31 mouse cellular contexts compared by ENCODE assay signal in the genomic region with DNA sequence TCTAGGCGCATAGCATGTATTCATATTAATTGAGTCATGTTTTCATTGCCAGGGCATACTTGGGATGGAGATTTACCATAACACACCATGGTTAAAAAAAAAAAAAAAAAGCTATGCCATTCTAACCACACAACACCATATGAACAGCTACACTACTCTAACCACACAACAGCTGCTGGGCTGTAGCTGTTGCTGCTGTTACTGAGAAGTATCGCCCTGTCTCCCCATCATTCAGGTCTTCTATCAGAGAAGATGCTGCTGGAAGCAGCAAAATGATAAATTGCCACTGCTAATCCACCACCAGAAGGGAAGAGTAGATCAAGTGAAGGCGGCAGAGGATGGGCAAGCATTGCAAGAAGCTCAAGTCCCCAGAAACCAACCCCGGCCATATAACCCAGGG. TPM values are rescaled to one million over a fixed set of nuclear protein-coding genes. Genes with fewer than 3 reads are reported as not detected.
DNase-seq lines count a peak whose midpoint lies in the region; ATAC-seq and TF ChIP-seq lines count a peak whose summit lies in the region.
"Had no signal": no experiment of that assay in that cellular context is flagged by ENCODE, and none has a peak within 500 bp of the region (broad histone marks: within the 10 kb centered on the region; RNA-seq: fewer than 3 reads in every experiment).

No protein-coding gene starts in this region.

- H3K4me3 ChIP-seq in heart, embryonic 12.5 days = no peak overlapping the region
- no peak overlapping the region for H3K4me3 ChIP-seq in myocyte
- no peak overlapping the region for H3K4me3 ChIP-seq in intestine, embryonic 16.5 days (ENCODE audit: low read length)
- no peak overlapping the region for H3K4me3 ChIP-seq in forebrain, embryonic 15.5 days
- no peak overlapping the region for H3K4me3 ChIP-seq in lung, adult 2 months (replicated peaks; ENCODE audit: extremely low read depth, low read depth, low read length)
- H3K4me3 ChIP-seq: embryonic facial prominence, embryonic 10.5 days; embryonic facial prominence, embryonic 13.5 days; erythroblast, embryonic 14.5 days; forebrain, embryonic 12.5 days; heart, embryonic 15.5 days; hindbrain, embryonic 10.5 days; hindbrain, embryonic 13.5 days had no signal

- no peaks in the 10 kb centered on the region for H3K36me3 ChIP-seq in heart, embryonic 12.5 days
- no peaks in the 10 kb centered on the region for H3K36me3 ChIP-seq in myocyte (ENCODE audit: control insufficient read depth, insufficient read depth)
- H3K36me3 ChIP-seq in intestine, embryonic 16.5 days (ENCODE audit: control insufficient read depth, insufficient read depth, low read length) = no peaks in the 10 kb centered on the region
- H3K36me3 ChIP-seq in forebrain, embryonic 15.5 days = no peaks in the 10 kb centered on the region
- H3K36me3 ChIP-seq: embryonic facial prominence, embryonic 10.5 days; embryonic facial prominence, embryonic 13.5 days; forebrain, embryonic 12.5 days; G1E; heart, embryonic 15.5 days; hindbrain, embryonic 10.5 days; hindbrain, embryonic 13.5 days had no signal

- H3K27me3 ChIP-seq in heart, embryonic 12.5 days (replicated peaks) = no peaks in the 10 kb centered on the region
- H3K27me3 ChIP-seq in myocyte (ENCODE audit: control insufficient read depth, insufficient read depth, insufficient read length) = no peaks in the 10 kb centered on the region
- no peaks in the 10 kb centered on the region for H3K27me3 ChIP-seq in intestine, embryonic 16.5 days (replicated peaks; ENCODE audit: control insufficient read depth, insufficient read depth, low read length)
- H3K27me3 ChIP-seq in forebrain, embryonic 15.5 days = no peaks in the 10 kb centered on the region
- H3K27me3 ChIP-seq: CH12.LX; embryonic facial prominence, embryonic 13.5 days; forebrain, embryonic 12.5 days; heart, embryonic 15.5 days; hindbrain, embryonic 13.5 days; Patski had no signal

- no peaks in the 10 kb centered on the region for H3K9me3 ChIP-seq in heart, embryonic 12.5 days (replicated peaks)
- H3K9me3 ChIP-seq in intestine, embryonic 16.5 days (ENCODE audit: control insufficient read depth, low read length) = no peaks in the 10 kb centered on the region
- H3K9me3 ChIP-seq in forebrain, embryonic 15.5 days = no peaks in the 10 kb centered on the region
- H3K9me3 ChIP-seq: embryonic facial prominence, embryonic 10.5 days; embryonic facial prominence, embryonic 13.5 days; forebrain, embryonic 12.5 days; G1E; heart, embryonic 15.5 days; hindbrain, embryonic 10.5 days; hindbrain, embryonic 13.5 days had no signal

- peak; percentile 18 for DNase-seq in heart, adult 11 months
- peak; percentile 40 for DNase-seq in thymus, postnatal 25 days
- DNase-seq in lung, adult 2 months = no peak
- DNase-seq: adrenal gland, adult 2 months; adrenal gland, postnatal 14 days; cerebellum, adult 11-12 months; cerebellum, adult 8-10 months; cerebellum, postnatal 10 days; cerebellum, postnatal 36 days; embryo, embryonic 11 days; gastrocnemius, postnatal 10 days; gastrocnemius, postnatal 36 days; heart, postnatal 10 days; heart, postnatal 36 days had no signal

- no peaks in the 10 kb centered on the region for H3K79me2 ChIP-seq in myocyte (ENCODE audit: control insufficient read depth, insufficient read depth)

- no peak for TF ChIP-seq CTCF in lung, adult 2 months (IDR thresholded peaks at IDR 0.05; ENCODE audit: insufficient read depth, low read length)

- no peak overlapping the region for H3K9ac ChIP-seq in heart, embryonic 12.5 days
- no peak overlapping the region for H3K9ac ChIP-seq in intestine, embryonic 16.5 days (ENCODE audit: low read depth, low read length)
- H3K9ac ChIP-seq in forebrain, embryonic 15.5 days (replicated peaks) = no peak overlapping the region
- H3K9ac ChIP-seq: embryonic facial prominence, embryonic 13.5 days; forebrain, embryonic 12.5 days; heart, embryonic 15.5 days; hindbrain, embryonic 13.5 days had no signal

- no peak for TF ChIP-seq POLR2A in myocyte (IDR thresholded peaks at IDR 0.05; ENCODE audit: insufficient read length, low read depth)
- TF ChIP-seq POLR2A in lung, adult 2 months (IDR thresholded peaks at IDR 0.05; ENCODE audit: borderline replicate concordance, extremely low read depth, low read depth, low read length) = no peak

- H3ac ChIP-seq in myocyte (ENCODE audit: control insufficient read depth, insufficient read length) = no peak overlapping the region

- 85% methylated on average over 4 of the region's 4 CpGs for WGBS in heart, embryonic 12.5 days
- 89% methylated on average over 4 of the region's 4 CpGs for WGBS in intestine, embryonic 16.5 days
- WGBS in forebrain, embryonic 15.5 days = 93% methylated on average over 4 of the region's 4 CpGs
- WGBS in lung, adult 2 months = 86% methylated on average over 4 of the region's 4 CpGs

- H3K27ac ChIP-seq in heart, embryonic 12.5 days (ENCODE audit: poor library complexity, severe bottlenecking) = no peak overlapping the region
- H3K27ac ChIP-seq in intestine, embryonic 16.5 days (ENCODE audit: low read length) = no peak overlapping the region
- no peak overlapping the region for H3K27ac ChIP-seq in forebrain, embryonic 15.5 days (replicated peaks)
- H3K27ac ChIP-seq: embryonic facial prominence, embryonic 10.5 days; embryonic facial prominence, embryonic 13.5 days; forebrain, embryonic 12.5 days; heart, embryonic 15.5 days; hindbrain, embryonic 10.5 days; hindbrain, embryonic 13.5 days had no signal

- ATAC-seq in heart, embryonic 12.5 days (ENCODE audit: insufficient number of reproducible peaks, low FRiP score) = no peak
- ATAC-seq in intestine, embryonic 16.5 days = no peak
- no peak for ATAC-seq in forebrain, embryonic 15.5 days (replicated peaks)
- ATAC-seq: forebrain, embryonic 16.5 days; hindbrain, embryonic 16.5 days; Patski had no signal

- H3K4me1 ChIP-seq in heart, embryonic 12.5 days (replicated peaks) = no peaks in the 10 kb centered on the region
- no peaks in the 10 kb centered on the region for H3K4me1 ChIP-seq in intestine, embryonic 16.5 days (ENCODE audit: control insufficient read depth, insufficient read depth, low read length)
- no peaks in the 10 kb centered on the region for H3K4me1 ChIP-seq in forebrain, embryonic 15.5 days
- H3K4me1 ChIP-seq in lung, adult 2 months (ENCODE audit: control insufficient read depth, insufficient read depth, low read length) = no peaks in the 10 kb centered on the region
- H3K4me1 ChIP-seq: embryonic facial prominence, embryonic 10.5 days; embryonic facial prominence, embryonic 13.5 days; forebrain, embryonic 12.5 days; heart, embryonic 15.5 days; hindbrain, embryonic 10.5 days; hindbrain, embryonic 13.5 days had no signal

- no peak overlapping the region for H3K4me2 ChIP-seq in heart, embryonic 12.5 days
- no peak overlapping the region for H3K4me2 ChIP-seq in myocyte (ENCODE audit: low read depth)
- no peak overlapping the region for H3K4me2 ChIP-seq in intestine, embryonic 16.5 days (ENCODE audit: low read depth, low read length)
- no peak overlapping the region for H3K4me2 ChIP-seq in forebrain, embryonic 15.5 days (replicated peaks)
- H3K4me2 ChIP-seq: embryonic facial prominence, embryonic 13.5 days; forebrain, embryonic 12.5 days; heart, embryonic 11.5 days; heart, embryonic 15.5 days; hindbrain, embryonic 13.5 days had no signal

TF ChIP-seq in myocyte, 11 proteins besides CTCF, POLR2A, EP300 and RAD21:
- no peak for TF ChIP-seq USF1 (IDR thresholded peaks at IDR 0.05; ENCODE audit: low read depth)
- peak in 1 of 3 experiments; percentile 33 for TF ChIP-seq MYOG (IDR thresholded peaks at IDR 0.05; ENCODE audit: control insufficient read depth in 1 of 3, insufficient read depth in 1 of 3, insufficient read length in 2 of 3, low read depth in 2 of 3)
- TF ChIP-seq MYOD1 (IDR thresholded peaks at IDR 0.05; ENCODE audit: control insufficient read depth in 1 of 3, insufficient read length in 2 of 3, low read depth in 2 of 3) = peak in 2 of 3 experiments; percentile 67 to 75
- TF ChIP-seq REST (IDR thresholded peaks at IDR 0.05; ENCODE audit: insufficient read depth, insufficient read length) = no peak
- TF ChIP-seq MAX (IDR thresholded peaks at IDR 0.05; ENCODE audit: low read depth) = no peak
- TF ChIP-seq E2F4 (IDR thresholded peaks at IDR 0.05; ENCODE audit: insufficient read depth) = no peak
- TF ChIP-seq TCF3 (IDR thresholded peaks at IDR 0.05; ENCODE audit: insufficient read length, low read depth) = no peak
- no peak for TF ChIP-seq CEBPB (IDR thresholded peaks at IDR 0.05; ENCODE audit: insufficient read depth, poor library complexity, severe bottlenecking)

RNA-seq across cellular contexts. Expression of a gene that starts 42.3 kb away (rescaled TPM):
- polyA plus RNA-seq in heart, embryonic 12.5 days (2016; fragmentation: Nextera tagmentation; extraction: Ambion mirVana) = 0.09 and 0.13 TPM in 2 replicates
- polyA plus RNA-seq in myocyte (2012; fragmentation: generic; extraction: Trizol) = not detected
- 0.13 and 0.22 TPM in 2 replicates for polyA plus RNA-seq in intestine, embryonic 16.5 days (2015; fragmentation: Nextera tagmentation; extraction: Ambion mirVana)
- 0.29 and 0.38 TPM in 2 replicates for polyA plus RNA-seq in forebrain, embryonic 15.5 days (2015; fragmentation: Nextera tagmentation; extraction: Ambion mirVana)
- not detected in 2 replicates for polyA plus RNA-seq in lung, adult 2 months (2012; rRNA removed)
- polyA plus RNA-seq: adrenal gland, adult 2 months; embryonic facial prominence, embryonic 13.5 days; erythroblast, embryonic 14.5 days; G1E had no signal

RNA-seq across cellular contexts. Expression of a gene that starts 45.4 kb away (rescaled TPM):
- 1.3 and 1.5 TPM in 2 replicates for polyA plus RNA-seq in heart, embryonic 12.5 days (2016; fragmentation: Nextera tagmentation; extraction: Ambion mirVana)
- polyA plus RNA-seq in myocyte (2012; fragmentation: generic; extraction: Trizol) = not detected
- polyA plus RNA-seq in intestine, embryonic 16.5 days (2015; fragmentation: Nextera tagmentation; extraction: Ambion mirVana) = 84.0 and 108 TPM in 2 replicates
- 0.11 and 0.17 TPM in 2 replicates for polyA plus RNA-seq in forebrain, embryonic 15.5 days (2015; fragmentation: Nextera tagmentation; extraction: Ambion mirVana)
- polyA plus RNA-seq in lung, adult 2 months (2012; rRNA removed) = 0.19 and 0.25 TPM in 2 replicates
- polyA plus RNA-seq: embryonic facial prominence, embryonic 10.5 days; embryonic facial prominence, embryonic 13.5 days; erythroblast, embryonic 14.5 days; forebrain, embryonic 12.5 days; G1E; hindbrain, embryonic 10.5 days; hindbrain, embryonic 13.5 days had no signal

Comparison
In these comparisons a context has a peak if more than half of its experiments do, and no peak if none do; other contexts are left out.
1. RNA of a gene that starts 45.4 kb away (polyA plus RNA-seq): 84.0 to 108 TPM in intestine, embryonic 16.5 days; 1.3 to 1.5 TPM in heart, embryonic 12.5 days, 0.19 to 0.25 TPM in lung, adult 2 months, 0.11 to 0.17 TPM in forebrain, embryonic 15.5 days and not detected in myocyte (single experiment); every median in the first group is over 10 times any median in the second.